Mouse (Mus musculus) limb, embryonic 13.5 days (tissue): ENCODE results near the gene Rtn4ip1. TPM values are rescaled to one million over a fixed set of nuclear protein-coding genes. Genes with fewer than 3 reads are reported as not detected.

ENCODE experiments used
- ATAC-seq: fragments of 200-750 bp; cut with Nextera tagmentation; 2 replicates; pipeline ENCODE4 v1.8.0; 2017; ENCODE audit warnings: low read depth, moderate number of reproducible peaks, moderate TSS enrichment; ENCODE audit not compliant: low FRiP score
- H3K27ac ChIP-seq: fragments of 300-500 bp; sonication (generic); 2 replicates; pipeline ENCODE4 v1.5.1; 2015; ENCODE audit warnings: inconsistent platforms, mild to moderate bottlenecking, moderate library complexity
- H3K27me3 ChIP-seq: fragments of 300-500 bp; sonication (generic); 2 replicates; pipeline ENCODE4 v1.6.1; 2015; ENCODE audit warnings: mild to moderate bottlenecking, inconsistent platforms
- H3K36me3 ChIP-seq: fragments of 300-500 bp; sonication (generic); 2 replicates; pipeline ENCODE4 v1.6.1; 2015; ENCODE audit warnings: inconsistent platforms, mild to moderate bottlenecking, moderate library complexity
- H3K4me1 ChIP-seq: fragments of 300-500 bp; sonication (generic); 2 replicates; pipeline ENCODE4 v1.6.1; 2015; ENCODE audit warnings: inconsistent platforms
- H3K4me2 ChIP-seq: fragments of 300-500 bp; sonication (generic); replicated peaks from 2 replicates; pipeline ENCODE4 v1.6.1; 2015; ENCODE audit warnings: inconsistent platforms, mild to moderate bottlenecking, moderate library complexity
- H3K4me3 ChIP-seq: fragments of 300-500 bp; sonication (generic); 2 replicates; pipeline ENCODE4 v1.5.1; 2015; ENCODE audit warnings: moderate library complexity, mild to moderate bottlenecking, inconsistent platforms
- H3K9ac ChIP-seq: fragments of 300-500 bp; sonication (generic); 2 replicates; pipeline ENCODE4 v1.6.1; 2015; ENCODE audit warnings: mild to moderate bottlenecking, inconsistent platforms
- H3K9me3 ChIP-seq: fragments of 300-500 bp; sonication (generic); 2 replicates; pipeline ENCODE4 v1.6.1; 2016; ENCODE audit warnings: inconsistent platforms
- WGBS: fragments of 180-500 bp; shearing (Covaris S2); methylation state at CpG from one replicate; pipeline ENCODE4 v1.1.7; 2015; 5-methylcytosine and 5-hydroxymethylcytosine counted together
- polyA plus RNA-seq: library from polyadenylated mRNA; unstranded; fragments of >200 nt; fragmentation: Nextera tagmentation; extraction: Ambion mirVana; gene quantifications from 2 replicates; pipeline ENCODE4 v1.2.1, GENCODE M21; 2015

Gene Rtn4ip1
- polyA plus RNA-seq, 1 experiment from 2014 or later = 14.9 TPM

DNA sequence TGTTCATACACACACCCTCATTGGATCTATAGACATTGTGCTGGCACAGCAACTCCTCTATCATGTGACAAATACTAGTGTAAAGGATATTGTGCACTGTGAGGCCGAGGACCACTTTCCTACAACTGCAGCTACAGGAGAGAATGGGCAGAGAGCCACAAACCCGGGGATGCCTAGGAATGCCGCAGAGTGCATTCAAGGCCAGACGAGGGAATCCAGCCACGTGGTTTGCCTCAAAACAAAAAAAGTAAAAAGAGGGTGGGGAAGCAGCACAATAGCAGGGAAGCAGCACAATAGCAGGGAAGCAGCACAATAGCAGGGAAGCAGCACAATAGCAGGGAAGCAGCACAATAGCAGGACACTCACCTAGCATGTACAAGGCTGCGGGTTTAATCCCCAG, 91.6 kb downstream of the Rtn4ip1 start:
- Histone ChIP-seq H3K4me2 (no peak overlapping the region), H3K4me1 (no peaks in the 10 kb centered on the region), H3K9ac (no peak overlapping the region), H3K9me3 (no peaks in the 10 kb centered on the region), H3K4me3 (no peak overlapping the region), H3K27ac (no peak overlapping the region), H3K36me3 (no peaks in the 10 kb centered on the region), H3K27me3 (peaks cover 2% of the 10 kb centered on the region; the same call in 1 of the 2 replicates)
- no peak for ATAC-seq
- 45% methylated on average over 6 of the region's 6 CpGs for WGBS

GRCm38 (mm10) chr10:43995858-43996650, 94.4 kb downstream of the Rtn4ip1 start:
- H3K4me1 ChIP-seq = peaks cover 15% of the 10 kb centered on the region
- H3K9ac ChIP-seq = no peak overlapping the region
- no peak overlapping the region for H3K27ac ChIP-seq
- H3K27me3 ChIP-seq = peaks cover 2% of the 10 kb centered on the region; the same call in 1 of the 2 replicates
- no peaks in the 10 kb centered on the region for H3K36me3 ChIP-seq
- WGBS = 77% methylated on average over 10 of the region's 10 CpGs
- H3K4me3 ChIP-seq = no peak overlapping the region
- H3K9me3 ChIP-seq = no peaks in the 10 kb centered on the region
- ATAC-seq = no peak
- no peak overlapping the region for H3K4me2 ChIP-seq

DNA sequence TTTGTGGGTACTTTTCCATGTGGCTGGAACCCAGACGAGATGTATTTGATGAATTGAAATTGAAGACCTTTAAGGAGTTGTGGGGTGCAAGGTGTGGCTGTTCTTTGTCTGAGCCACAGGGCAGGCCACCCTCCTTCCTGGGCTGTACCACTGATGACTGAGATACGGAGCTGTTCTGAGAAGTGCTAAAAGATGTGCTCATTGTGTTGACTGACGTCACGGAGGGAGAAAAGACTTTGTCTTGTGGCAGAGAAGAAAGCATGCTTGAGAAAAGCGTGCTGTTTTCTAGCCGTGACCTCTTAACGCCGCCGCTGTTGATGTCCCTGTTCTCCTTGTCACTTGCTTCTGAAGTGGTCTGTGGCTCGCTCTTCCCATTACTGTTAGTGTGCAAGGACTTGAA, 95.7 kb downstream of the Rtn4ip1 start:
- ATAC-seq = no peak
- 86% methylated on average over 10 of the region's 10 CpGs for WGBS
- no peak overlapping the region for H3K4me2 ChIP-seq

GRCm38 (mm10) chr10:43998023-43998422, 96.4 kb downstream of the Rtn4ip1 start:
- Histone ChIP-seq H3K4me1 (peaks cover 24% of the 10 kb centered on the region), H3K4me2 (no peak overlapping the region), H3K9me3 (no peaks in the 10 kb centered on the region), H3K9ac (no peak overlapping the region), H3K27me3 (peaks cover 22% of the 10 kb centered on the region), H3K4me3 (no peak overlapping the region), H3K36me3 (no peaks in the 10 kb centered on the region), H3K27ac (no peak overlapping the region)
- ATAC-seq = no peak
- WGBS = 67% methylated on average over 9 of the region's 9 CpGs

More for the DNA sequence above, 95.7 kb downstream of the Rtn4ip1 start:
- Histone ChIP-seq H3K27me3 (peaks cover 14% of the 10 kb centered on the region), H3K4me1 (peaks cover 20% of the 10 kb centered on the region), H3K27ac (no peak overlapping the region), H3K9ac (no peak overlapping the region), H3K9me3 (no peaks in the 10 kb centered on the region), H3K36me3 (no peaks in the 10 kb centered on the region), H3K4me3 (no peak overlapping the region)

DNA sequence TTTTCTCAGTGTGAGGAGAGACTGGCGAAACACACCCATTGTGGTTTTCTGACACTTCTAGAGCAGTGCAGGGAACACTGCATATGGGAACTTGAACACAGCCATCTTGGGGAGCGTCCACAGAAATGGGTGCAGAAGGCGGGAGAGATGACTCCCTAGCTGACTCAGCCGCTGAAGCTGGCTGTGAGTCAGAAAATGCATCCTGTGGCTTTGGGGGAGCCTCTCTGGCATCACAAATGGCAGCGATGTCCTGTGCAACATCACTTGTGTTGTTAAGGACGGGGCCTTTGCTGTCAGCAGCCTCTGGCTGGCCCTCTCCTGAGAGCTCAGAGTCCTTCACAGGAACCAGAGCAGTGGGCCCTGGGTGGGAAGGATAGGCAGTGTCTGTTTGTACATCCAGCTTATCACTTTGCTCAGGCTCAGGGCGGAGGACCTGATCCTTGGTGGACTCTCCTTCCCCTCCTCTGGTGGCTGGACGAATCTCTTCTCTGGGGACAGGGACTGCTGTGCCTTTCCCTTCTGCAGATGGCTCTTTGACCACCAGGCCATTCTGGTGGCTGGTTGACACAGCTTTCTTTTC, 97.0 kb downstream of the Rtn4ip1 start:
- Histone ChIP-seq H3K4me2 (no peak overlapping the region), H3K36me3 (no peaks in the 10 kb centered on the region), H3K4me1 (peaks cover 30% of the 10 kb centered on the region), H3K9ac (no peak overlapping the region), H3K27ac (no peak overlapping the region), H3K4me3 (no peak overlapping the region), H3K27me3 (peaks cover 28% of the 10 kb centered on the region), H3K9me3 (no peaks in the 10 kb centered on the region)
- WGBS = 79% methylated on average over 8 of the region's 8 CpGs
- ATAC-seq = no peak

GRCm38 (mm10) chr10:44000156-44000865, 98.7 kb downstream of the Rtn4ip1 start:
- 45% methylated on average over 2 of the region's 2 CpGs for WGBS
- H3K9me3 ChIP-seq = no peaks in the 10 kb centered on the region
- H3K9ac ChIP-seq = no peak overlapping the region
- no peak for ATAC-seq
- H3K36me3 ChIP-seq = no peaks in the 10 kb centered on the region
- peak overlapping the region; percentile 19 for H3K4me2 ChIP-seq
- H3K4me1 ChIP-seq = peaks cover 39% of the 10 kb centered on the region
- H3K4me3 ChIP-seq = no peak overlapping the region
- H3K27ac ChIP-seq = no peak overlapping the region
- peaks cover 45% of the 10 kb centered on the region for H3K27me3 ChIP-seq

DNA sequence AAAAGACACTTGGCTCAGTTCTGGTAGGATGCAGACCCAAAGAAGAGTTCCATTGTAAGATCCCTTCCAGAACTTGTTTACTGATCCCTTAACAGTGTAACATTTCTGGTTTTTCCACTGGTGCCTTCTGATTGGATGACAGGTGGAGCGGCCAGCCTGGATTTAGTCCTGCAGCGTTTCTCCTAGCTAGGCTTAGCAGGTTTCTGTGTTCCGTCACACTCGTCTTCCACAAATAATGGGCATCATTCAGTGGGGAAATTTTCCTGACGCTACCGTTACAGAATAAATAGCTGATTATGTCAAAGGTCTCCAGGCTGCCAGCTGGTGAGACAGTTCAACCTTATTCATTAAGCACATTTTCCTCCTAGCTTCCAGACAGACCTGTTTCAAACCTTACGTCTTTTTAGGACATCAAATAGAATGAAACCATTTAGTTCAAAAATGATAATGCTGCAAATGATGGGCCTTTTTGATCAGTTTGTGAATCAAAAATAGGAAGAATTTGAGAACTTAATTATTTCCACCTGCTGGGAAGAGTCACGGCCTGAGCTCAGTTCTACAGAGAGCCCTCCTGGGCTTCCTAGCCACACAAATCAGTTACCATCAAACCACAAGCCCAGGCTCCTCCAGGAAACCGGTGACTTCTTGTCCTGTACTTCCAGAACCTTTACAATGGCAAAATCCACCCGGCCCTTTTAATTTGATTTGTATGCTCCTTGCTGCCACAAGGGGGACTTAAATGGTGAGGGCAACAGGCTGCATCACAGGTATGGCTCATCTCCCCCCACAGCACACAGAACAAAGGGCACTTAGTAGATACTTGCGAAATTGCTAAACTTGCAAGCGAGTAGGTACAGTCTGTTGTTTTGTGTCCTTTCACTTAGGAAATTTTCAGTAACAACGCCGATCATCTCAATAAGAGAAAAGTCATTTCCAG, 100.7 kb downstream of the Rtn4ip1 start:
- peak overlapping the region; percentile 79; the same call in 1 of the 2 replicates for H3K4me2 ChIP-seq
- no peaks in the 10 kb centered on the region for H3K36me3 ChIP-seq
- ATAC-seq = no peak
- no peaks in the 10 kb centered on the region for H3K9me3 ChIP-seq
- H3K4me3 ChIP-seq = peak overlapping the region; percentile 19; the same call in 1 of the 2 replicates
- H3K27me3 ChIP-seq = peaks cover 61% of the 10 kb centered on the region
- H3K27ac ChIP-seq = no peak overlapping the region
- whole genome bisulfite sequencing = 12% methylated on average over 14 of the region's 14 CpGs
- no peak overlapping the region for H3K9ac ChIP-seq
- H3K4me1 ChIP-seq = peaks cover 50% of the 10 kb centered on the region

DNA sequence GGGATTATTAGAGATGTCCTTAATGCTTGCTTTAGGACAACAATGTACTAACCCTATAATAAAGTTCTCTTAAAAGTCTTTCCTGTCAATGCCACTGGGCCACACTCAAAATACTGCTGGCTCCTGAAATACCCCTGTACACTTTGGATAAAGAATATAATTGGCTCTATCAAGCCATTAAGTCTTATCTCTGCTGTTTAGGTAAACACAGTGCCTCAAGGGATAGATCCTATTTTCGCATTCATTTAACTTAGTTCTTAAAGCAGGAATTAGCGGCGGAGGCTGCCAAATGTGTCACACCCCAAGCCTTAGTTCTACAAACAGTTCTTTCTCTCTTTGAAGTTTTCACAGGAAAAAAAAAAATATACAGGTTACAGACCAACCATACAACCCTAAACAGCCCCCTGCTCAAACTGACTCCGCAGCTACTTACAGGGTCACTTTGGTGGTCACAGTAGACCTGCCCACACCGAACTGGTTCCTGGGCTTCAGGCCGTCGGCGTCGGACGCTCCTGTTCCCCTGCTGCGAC, 101.5 kb downstream of the Rtn4ip1 start:
- Histone ChIP-seq H3K36me3 (no peaks in the 10 kb centered on the region), H3K9ac (peak overlapping the region; percentile 65), H3K4me3 (peak overlapping the region; percentile 65), H3K27me3 (peaks cover 60% of the 10 kb centered on the region), H3K4me1 (peaks cover 50% of the 10 kb centered on the region), H3K9me3 (no peaks in the 10 kb centered on the region), H3K4me2 (peak overlapping the region; percentile 79), H3K27ac (no peak overlapping the region)
- no peak for ATAC-seq
- 3% methylated on average over 11 of the region's 11 CpGs for WGBS

DNA sequence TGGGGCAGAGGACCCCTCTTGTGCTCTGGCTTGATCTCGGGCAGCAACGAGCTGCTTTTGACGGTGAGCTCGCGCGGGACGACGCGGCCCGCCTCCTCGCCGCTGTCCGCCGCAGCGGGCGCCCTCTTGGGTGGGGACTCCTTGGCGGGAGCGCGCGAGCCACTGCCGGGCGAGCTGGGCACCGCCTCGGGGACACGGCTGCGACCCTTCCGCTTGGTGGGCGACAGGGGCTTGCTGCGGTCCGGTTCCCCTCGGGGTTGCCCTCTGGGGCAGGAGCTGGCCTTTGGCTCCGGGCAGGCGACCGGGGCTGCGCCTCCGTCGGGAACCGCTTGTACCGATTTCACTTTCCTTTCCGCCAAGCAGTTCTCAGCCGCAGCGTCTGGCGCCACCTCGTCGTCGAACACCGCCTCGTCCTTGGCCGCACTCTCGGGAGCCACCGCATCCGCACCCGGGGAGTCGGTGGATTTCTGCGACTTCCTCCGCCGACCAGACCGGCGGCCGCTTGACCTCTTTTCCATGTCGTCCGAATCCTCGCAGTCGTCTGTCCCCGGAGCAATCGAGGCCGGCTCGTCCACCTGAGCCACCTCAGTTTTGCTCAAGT, 102.0 kb downstream of the Rtn4ip1 start:
- H3K27ac ChIP-seq = no peak overlapping the region
- peak overlapping the region; percentile 65 for H3K4me3 ChIP-seq
- no peaks in the 10 kb centered on the region for H3K9me3 ChIP-seq
- under 1% methylated on average over 68 of the region's 68 CpGs for WGBS
- no peak for ATAC-seq
- H3K27me3 ChIP-seq = peaks cover 62% of the 10 kb centered on the region
- peaks cover 50% of the 10 kb centered on the region for H3K4me1 ChIP-seq
- H3K4me2 ChIP-seq = peak overlapping the region; percentile 79
- H3K9ac ChIP-seq = peak overlapping the region; percentile 65
- H3K36me3 ChIP-seq = no peaks in the 10 kb centered on the region

- Histone ChIP-seq H3K9ac (peak overlapping the region; percentile 65; the same call in 1 of the 2 replicates), H3K27ac (no peak overlapping the region), H3K36me3 (no peaks in the 10 kb centered on the region), H3K9me3 (no peaks in the 10 kb centered on the region), H3K4me3 (peak overlapping the region; percentile 65), H3K27me3 (peaks cover 62% of the 10 kb centered on the region), H3K4me2 (peak overlapping the region; percentile 79), H3K4me1 (peaks cover 50% of the 10 kb centered on the region)
- WGBS = 2% methylated on average over 33 of the region's 33 CpGs
- ATAC-seq = no peak
These were observed 102.7 kb downstream of the Rtn4ip1 start for GRCm38 (mm10) chr10:44004221-44004751.
